Mouse (Mus musculus) CD4-positive, CD25-positive, alpha-beta regulatory T cell, adult 4 months (primary cell): ENCODE results near the gene Lypd6b. TPM values are rescaled to one million over a fixed set of nuclear protein-coding genes. Genes with fewer than 3 reads are reported as not detected.
A peak's percentile ranks its signal among the peaks of the same experiment; 100 is the strongest.

ENCODE experiments used
- ATAC-seq: one replicate; pipeline ENCODE4 v1.8.0; 2017
- polyA plus RNA-seq, 2 experiments: library from polyadenylated mRNA; unstranded; fragments of 100-300 nt; shearing (Covaris generic); gene quantifications; one replicate each; pipeline ENCODE4 v1.2.1; 2017

The Lypd6b gene
- under 1 TPM; 0.19 to 0.79 TPM for polyA plus RNA-seq

DNA sequence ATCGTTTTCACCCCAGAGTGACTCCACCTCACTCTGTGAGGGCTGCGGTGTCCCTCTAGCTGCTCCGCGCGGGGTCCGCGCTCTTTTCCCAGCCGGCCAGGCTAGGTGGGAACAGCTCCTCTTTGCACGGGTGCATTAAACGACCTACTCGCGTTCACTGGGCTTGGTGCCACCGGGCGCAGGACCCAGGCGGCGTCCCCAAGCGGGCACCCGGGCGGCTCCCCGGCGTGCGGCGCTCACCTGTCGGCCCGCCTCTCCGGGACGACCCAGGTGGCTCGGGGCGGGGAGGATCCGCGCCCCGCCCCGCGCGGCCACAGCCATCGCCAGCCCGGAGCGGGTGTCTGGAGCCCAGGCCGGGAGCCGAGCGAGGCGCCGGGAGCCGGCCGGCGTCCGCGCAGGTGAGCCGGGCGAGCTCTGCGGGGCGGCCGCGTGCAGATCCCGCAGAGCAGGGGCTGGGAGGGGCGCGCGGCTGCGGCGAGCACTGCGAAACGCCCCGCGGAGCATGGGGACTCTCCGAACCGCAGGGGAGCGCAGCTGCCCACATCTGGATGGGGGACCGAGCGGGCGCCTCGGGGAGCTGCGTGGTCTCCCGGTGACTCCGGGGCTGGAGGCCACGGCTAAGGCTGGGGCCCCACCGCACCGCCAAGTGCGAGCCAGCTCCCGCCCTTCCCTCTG is at the start of gene Lypd6b:
Gene Lypd6b (plus strand): TSS at position 313 of the 675 bp plus-strand sequence.
- peak; percentile 42 for ATAC-seq

DNA sequence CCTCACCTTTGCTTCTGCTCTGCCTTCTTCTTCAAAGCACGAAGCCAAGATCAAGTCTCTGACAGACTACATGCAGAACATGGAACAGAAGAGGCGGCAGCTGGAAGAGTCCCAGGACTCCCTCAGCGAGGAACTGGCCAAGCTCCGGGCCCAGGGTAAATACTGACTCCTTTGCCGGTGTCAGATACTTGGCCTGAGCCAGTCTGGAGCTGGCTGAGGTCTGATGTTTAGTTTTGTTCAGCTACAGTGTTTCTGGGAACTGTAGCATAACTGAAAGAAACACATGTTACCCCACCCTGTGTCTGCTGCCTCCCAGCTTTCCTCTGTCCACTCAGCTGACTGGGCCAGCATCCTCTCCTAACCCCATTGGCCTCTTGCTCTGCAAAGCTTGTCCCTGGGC is 48.4 kb upstream of the Lypd6b start:
- ATAC-seq: no peak

DNA sequence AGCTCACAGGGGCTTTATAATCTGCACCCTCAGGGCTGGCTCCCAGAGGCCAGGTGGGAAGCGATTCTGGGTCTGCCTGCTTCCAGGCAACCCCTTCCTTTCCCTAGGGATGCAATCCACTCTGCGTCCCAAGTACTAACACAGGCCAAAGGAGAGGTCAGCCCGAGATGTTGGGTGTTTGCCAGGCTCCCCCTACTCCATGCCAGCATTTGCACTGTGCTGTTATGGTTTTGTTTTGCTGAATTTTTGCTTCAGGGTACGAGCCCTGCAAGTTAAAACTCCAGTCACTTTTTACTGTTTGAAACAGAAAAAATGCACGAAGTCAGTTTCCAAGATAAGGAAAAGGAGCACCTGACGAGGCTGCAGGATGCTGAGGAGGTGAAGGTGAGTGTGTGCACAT is 46.5 kb upstream of the Lypd6b start:
- no peak for ATAC-seq

DNA sequence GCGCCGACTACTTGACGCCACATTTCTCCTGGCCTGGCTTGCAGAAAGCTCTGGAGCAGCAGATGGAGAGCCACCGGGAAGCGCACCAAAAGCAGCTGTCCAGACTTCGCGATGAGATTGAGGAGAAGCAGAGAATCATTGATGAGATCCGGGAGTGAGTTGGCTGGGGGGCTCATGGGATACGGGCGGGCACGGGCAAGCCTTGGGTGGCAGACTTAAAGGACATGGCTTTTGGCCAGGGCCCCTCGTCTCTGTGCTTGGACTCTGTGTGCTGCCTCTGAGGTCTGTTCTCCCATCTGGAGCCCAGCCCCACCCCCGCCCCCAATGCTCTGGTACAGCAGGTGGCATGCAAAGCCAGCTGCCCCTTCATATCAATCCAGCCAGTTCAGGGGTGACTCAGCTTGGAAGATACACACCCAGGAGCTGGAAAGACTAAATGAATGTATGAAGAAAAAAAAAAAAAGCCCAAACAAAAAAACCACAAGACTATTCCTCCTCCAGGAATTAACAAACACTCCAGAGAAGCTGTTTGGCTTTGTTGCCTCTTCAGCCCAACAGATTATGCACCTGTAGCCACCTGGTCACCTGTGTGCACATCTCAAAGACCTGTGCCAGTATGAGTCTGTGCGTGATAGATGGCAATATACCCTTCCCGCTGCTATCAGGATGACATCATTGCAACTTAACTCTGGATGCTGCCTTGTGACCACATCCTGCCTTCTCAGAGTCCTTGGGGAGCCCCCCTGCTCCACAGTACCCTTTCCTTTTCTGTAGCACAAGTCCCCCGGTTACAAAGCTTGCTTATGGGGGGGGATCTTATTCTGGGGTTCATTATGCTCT is 45.4 kb upstream of the Lypd6b start:
- ATAC-seq: peak; percentile 97

DNA sequence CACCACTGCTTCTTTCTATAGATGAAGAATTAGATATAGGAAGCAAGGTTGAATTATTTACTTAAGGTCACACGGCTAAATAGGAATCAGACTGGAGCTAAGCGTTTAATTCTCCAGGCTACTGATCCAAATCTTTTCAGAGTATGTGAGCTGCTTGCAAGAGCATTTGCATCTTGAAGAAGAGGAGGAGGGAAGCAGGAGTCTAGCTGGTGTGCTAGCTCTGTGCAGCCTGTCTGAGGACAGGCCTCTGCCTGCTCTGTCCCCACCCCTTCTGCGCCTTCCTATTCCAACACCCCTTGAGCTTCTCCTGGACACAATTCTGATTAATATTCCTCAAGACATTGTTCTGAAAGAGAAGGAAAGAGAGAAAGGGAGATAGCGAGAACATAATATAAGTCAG is 44.6 kb upstream of the Lypd6b start:
- no peak for ATAC-seq

DNA sequence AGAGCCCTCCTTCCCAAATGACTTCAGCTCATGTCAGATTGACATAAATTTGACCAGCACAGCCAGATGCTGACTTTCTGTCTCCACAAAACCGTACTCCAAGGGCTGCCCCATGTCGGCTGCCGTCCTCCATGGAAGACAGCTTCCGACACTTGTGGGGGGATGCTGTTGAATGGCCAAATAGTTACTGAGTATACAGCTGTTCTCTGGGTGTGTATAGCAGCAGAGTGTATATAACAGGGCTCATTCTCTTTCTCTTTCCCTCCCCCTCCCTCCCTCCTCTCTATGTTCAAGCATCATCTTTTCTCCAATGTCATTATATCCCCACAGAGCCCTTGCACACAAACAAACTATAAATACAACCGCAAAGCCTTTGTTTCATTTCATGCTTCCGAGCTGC is 43.7 kb upstream of the Lypd6b start:
- ATAC-seq: no peak

DNA sequence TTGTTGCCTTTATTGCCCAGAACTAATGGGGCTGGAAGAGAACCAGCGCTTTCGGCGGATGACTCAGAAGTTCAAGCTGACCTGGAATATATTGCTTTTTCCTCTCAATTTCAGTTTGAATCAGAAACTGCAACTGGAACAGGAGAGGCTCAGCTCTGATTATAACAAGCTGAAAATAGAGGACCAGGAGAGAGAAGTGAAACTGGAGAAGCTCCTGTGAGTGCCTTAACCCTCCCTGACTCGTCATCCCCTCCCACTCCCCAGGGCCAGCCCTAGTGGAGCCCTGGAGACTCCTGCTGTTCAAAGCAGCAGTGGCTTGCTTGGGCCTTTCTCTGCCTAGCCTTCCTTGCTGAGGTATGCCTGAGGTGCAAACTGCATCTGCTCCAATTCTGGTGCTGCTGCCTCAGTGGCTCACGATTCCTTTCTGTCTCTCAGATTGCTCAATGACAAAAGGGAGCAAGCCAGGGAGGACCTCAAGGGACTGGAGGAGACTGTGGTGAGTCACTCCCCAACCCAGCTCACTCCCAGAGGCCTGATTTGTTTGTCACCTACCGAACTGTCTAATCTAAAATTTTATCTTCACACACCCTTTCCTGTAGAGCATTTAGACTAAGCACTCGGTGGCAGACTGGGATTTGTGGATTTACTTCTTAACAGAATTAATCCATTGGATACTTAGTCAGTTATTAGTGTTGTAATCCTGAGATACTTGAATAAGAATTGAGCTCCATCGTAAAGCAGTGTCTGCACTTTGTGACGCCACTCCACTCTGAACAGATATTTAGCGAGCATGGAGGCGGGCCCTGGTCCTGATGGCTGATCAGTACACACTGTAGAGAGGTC is 43.0 kb upstream of the Lypd6b start:
- no peak for ATAC-seq

DNA sequence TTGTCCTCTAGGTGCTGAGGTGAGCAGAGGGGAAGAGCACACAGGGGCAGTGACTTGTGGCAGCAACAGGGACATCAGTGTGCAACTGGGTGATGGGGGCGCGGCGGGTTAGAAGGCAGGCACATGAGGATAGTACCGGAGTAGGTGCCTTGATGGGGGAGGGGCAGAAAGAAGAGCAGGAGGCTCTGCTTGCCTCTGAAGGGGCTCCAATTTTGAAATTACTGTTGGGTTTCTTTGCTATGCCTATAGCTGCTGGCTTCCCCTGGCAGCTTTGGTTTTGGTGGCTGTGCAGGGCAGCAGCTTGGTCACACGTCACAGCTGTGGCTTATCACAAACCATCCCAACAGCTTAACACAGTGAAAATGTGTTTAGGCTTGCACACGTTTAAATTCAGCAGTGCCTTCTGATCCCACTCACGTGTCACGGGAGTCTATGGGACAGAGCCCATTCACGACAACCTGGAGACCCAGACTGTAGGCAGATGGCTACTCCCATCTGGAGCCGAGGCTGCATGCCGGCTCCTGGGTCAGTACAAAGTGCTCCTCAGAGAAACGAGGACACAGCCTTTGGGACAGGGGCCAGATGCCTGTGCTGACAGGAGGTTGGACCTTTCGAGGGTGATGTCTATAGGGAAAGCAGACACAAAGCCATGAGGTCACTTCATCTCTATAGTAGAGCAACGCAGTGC is 42.2 kb upstream of the Lypd6b start:
- no peak for ATAC-seq

DNA sequence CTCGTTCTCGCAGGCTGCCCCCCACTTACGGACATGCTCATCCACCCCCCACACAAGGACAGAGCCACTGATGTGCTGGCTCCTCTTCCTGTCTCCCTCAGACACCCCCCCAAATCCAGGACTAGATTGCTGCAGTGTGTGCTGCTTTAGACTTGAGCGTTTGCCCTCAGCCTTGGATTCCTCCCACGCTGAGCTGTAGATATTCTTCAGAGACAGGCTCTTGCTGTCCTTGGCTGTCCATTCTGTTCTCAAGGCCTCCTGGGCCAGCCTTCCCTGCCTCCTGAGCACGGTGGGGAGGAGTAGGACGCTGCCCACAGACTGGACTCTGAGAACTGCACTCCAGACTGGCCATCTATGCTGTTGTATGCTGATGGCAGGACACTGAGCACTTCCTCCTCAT is 40.5 kb upstream of the Lypd6b start:
- no peak for ATAC-seq

DNA sequence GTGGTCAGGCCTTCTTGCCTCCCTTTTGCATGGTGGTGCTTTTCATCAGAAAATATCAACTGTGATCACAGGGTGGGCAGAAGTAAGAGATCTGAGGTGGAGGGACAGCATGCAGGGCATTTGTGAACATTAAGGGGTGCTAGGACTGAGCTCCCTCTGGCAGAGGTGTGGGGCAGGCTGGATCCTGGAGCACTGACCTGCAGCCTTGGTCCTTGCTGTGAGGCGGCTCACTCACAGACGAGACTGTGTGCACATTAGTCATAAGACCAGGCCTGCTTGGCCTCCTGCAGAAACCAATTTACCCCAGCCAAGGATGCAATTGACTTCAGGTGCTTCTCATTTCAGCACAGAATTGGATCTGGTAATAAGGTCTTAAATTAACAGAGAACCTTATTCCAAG is 39.8 kb upstream of the Lypd6b start:
- no peak for ATAC-seq

DNA sequence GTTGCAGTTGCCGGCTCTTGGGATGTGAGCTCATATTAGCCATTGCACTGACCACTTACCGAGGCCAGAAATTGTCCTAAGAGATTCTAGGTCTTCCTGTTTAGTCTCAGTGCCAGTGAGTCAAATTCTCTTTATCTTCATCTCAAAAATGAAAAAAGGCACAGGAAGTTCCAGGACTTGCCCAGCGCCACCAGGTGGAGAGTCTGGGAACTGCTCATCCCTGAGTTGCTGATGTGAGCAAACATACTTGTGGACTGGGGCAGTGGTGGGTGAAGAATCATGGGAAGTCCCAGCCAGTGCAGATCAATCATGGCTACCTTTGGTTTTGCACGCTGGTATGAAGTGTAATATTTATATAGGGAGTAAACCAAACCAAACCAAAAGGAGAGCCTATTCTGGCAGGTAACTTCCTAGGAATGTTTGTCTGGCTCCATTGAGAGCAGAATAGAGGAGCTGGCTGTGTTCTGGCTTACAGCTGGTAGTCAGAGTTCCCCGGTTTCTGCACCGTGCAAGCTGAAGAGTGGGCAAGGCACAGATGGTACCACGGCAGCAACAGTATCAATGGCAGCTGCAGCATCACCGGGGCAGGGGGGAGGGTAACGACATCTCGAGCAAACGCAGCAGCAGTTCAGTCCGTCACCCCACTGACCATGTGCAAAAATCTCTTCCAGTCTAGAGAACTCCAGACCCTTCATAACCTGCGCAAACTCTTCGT is 38.7 kb upstream of the Lypd6b start:
- peak; percentile 77 for ATAC-seq

DNA sequence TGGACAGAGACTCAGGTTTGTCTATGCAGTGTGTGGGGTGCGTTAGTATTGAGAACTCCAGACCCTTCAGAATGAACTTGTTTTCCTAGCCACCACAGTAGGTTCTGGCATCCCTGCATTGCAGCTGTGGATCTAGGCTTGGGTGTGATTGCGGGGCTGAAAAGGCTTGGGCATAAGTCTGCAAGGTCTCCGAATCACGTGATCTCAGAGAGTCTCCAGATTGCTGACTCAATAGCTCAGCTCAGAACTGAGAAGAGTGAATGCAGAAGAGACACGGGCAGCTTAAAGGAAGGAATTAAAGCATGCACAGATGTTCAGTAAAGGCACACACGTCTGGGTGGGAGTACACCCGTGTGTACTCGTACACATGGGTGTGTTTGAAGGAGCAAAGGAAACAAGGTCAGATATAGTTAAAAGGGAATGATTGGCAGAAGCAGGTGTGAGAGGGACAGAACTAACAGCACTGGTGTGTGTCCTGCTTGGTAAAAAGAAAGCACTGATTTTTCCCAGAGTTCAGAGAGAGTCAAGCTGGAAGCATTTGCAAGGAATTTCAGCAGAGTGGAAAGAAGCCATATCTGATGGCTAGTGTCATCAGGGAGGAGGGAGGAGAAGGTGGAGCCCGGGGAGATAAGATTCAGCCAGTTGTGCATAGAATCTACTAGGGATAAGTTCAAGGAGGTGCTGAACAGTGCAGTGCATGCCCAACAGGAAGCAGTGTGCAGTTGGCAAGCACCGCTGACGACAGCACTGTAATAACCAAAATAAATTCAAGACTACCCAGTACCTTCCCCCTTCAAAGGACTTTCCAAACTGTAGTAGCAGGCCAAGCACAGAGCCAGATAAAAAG is 37.5 kb upstream of the Lypd6b start:
- no peak for ATAC-seq

DNA sequence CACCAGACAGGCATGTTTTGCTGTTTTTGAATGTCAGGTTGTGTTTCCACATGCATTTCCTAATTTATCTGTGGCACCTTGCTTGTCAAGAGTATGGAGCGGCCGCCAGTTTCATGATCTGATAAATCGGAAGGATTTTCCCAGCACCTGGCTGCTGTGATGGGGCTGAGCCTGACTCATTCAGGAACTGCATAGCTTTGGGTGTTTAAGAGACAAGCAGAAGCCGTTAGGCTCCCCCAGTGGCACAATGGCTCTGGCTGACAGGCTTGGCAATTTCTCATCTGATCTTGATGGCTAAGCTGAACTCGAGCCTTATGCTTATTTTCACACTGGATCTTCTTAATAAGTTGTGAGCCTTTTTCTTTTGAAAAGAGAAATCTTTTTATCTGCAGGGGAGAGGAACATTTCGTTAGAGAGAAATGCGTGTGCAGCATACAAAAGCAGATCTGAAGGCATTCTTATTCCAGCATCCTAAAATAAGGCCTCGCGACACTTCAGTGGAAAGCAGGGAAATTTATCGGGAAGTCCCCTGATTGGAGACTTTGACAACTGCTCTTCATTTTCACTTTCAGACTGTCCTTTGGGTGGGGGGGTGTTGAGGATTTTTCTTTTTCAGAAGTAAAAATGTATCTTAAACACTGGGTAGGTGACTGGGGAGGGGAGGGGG is 35.8 kb upstream of the Lypd6b start:
- ATAC-seq: no peak

DNA sequence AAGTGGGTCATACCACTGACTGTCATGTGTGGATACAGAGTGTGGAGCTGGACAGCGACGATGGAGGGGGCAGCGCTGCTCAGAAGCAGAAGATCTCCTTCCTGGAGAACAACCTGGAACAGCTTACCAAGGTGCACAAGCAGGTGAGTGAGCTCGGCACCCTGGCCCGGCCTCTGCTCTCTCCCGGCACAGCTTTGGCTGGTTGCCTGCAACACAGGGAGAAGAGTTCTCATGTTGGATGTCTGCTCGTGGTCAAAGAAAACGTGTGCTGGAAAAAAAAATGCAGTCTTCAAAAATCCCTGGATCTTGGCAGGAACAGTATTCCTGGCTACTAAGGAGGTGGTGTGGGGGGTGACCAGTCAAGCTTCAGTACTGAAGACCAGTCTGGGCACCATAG is 35.3 kb upstream of the Lypd6b start:
- ATAC-seq: no peak

DNA sequence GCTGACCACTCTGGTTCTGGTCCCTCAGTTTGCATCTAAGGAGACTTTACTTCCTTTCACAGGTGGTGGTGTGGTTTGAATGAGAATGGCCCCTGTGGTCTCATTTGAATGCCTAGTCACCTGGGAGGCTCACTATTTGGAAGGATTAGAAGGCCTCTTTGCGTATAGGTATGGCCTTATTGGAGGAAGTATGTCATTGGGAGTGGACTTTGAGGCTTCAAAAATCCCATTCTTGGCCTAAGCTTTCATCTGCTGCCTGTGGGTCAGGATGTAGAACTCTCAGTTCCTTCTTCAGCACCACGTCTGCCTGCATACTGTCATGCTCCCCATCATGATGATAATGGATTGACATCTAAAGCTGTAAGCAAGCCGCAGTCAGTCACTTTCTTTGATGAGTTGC is 34.4 kb upstream of the Lypd6b start:
- no peak for ATAC-seq

DNA sequence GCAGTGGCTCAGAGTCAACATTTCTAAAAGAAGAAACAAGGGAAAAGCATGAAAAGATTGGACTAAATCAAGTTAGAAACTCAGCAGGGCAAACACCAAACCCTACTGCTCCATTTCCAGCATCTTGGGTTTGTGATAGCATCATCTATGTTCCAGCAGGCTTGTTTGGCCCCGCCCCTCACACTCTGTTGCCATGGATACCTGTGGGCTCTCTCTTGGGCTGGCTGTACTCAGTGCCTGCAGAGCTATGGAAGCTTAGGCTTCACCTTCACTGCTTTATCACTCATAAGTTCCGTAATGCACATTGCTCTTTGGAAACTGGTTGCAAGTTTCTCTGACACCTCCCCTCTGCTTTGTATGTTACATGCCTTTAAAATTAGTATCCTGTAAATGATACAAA is 32.4 kb upstream of the Lypd6b start:
- no peak for ATAC-seq

DNA sequence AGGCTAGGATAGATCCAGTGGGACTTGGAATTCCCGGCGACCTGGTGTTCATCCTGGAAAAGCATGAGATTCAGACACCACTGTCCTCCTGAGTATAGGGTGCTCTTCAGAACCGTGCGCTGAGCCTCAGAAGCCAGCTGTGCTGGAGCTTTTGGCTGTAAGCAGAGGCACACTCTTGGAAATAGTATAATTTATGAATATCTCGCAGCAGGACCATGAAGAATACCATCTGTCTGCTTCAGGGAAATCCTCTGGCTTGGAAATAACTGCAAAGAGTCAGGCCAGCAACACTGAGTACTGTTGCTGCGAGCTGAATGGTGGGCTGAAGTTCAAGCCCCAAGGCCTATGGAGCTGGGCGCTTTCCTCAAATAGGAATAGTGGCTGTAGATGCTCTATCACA is 29.9 kb upstream of the Lypd6b start:
- no peak for ATAC-seq

DNA sequence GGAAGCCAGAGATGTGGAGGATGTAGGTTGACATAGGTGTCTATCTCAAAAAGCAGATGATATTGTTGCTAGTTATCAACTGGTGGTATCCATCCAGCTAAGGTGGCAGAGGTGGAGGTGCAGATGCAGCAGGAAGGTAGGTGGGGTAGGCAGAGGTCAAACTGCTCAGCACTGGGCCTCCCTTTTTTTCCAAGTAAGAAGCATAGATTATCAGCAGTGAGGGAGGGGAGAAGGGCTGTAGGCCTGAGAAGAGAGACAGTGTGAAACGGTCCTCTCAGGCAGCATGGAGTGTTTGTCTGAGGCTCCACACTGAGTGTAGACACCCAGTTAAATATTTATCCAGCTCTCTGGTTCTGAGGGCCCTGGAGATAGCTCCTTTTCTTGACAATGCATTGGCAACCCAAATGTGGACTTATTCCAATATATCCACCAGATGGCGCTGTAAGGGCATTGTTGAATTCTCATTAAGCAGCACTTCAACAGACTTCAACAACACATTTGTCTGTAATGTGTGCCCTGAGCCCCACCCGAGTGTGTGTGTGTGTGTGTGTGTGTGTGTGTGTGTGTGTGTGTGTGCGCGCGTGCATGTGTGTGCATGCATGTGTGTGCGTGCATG is 23.0 kb upstream of the Lypd6b start:
- ATAC-seq: peak; percentile 87

DNA sequence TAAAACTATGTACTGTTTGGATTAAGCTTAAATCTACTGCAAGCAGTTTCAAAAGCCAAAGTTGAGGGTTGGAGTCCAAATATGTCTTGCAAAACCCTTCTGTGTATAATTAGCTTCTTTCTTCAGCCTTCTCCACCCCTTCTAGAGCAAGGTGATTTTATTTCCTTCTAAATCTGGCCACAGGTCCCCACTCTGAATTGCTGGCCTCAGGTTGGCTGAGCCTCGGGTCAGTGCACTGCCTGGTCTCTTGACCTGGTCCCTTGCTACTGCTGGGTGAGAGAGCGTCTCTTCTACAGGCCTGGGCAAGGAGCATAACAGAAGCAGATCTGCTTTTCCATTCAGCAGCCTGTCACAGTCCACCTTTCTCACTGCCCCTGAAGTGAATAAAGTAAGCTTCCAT is 18.6 kb upstream of the Lypd6b start:
- no peak for ATAC-seq

DNA sequence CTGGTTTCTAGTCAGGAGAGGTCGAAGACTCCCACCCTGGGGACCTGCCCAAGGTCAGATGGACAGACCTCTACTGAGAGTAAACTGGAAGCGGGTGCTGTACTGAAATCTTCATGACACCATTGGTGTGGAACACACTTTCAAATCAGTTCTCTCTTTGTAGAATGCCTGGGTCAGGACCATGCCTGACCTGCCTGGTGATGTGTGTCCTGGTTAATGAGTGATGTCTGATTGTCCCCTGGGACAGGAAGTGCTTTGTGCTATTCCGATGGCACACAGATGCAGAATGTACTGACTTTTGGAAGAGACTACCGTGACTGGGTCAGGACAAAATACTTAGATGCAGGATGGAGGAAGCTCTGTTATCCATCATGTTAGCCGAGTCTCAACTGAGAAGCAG is 17.0 kb upstream of the Lypd6b start:
- no peak for ATAC-seq
